Mouse (Mus musculus) ES-E14 (cell line): ENCODE results near the gene Arl15. TPM values are rescaled to one million over a fixed set of nuclear protein-coding genes. Genes with fewer than 3 reads are reported as not detected.

Experiments used
- DNase-seq: peaks from one replicate; pipeline ENCODE4 v3.0.0-alpha.2; 2013; ENCODE audit warnings: low read depth, low spot score
- H3K27ac ChIP-seq: 2 replicates; pipeline ENCODE4 v1.5.1; 2012; ENCODE audit warnings: low read depth, mild to moderate bottlenecking, low read length, moderate library complexity, mixed read lengths; ENCODE audit not compliant: poor library complexity, insufficient read depth, severe bottlenecking
- H3K36me3 ChIP-seq: 2 replicates; pipeline ENCODE4 v1.6.1; 2012; ENCODE audit warnings: mild to moderate bottlenecking, low read length, moderate library complexity, mixed read lengths; ENCODE audit not compliant: control insufficient read depth, poor library complexity, insufficient read depth, severe bottlenecking
- H3K4me1 ChIP-seq, 2 experiments: fragments of 150-350 bp in 1 of 2; sonication (generic) in 1 of 2; 2 replicates each; pipeline ENCODE4 v1.6.1; 2012; ENCODE audit warnings: low read length in 2 of 2, mild to moderate bottlenecking in 1 of 2, mixed read lengths in 1 of 2; ENCODE audit not compliant: control insufficient read depth in 2 of 2, insufficient read depth in 2 of 2, poor library complexity in 1 of 2
- H3K4me3 ChIP-seq, 2 experiments: fragments of 150-350 bp in 1 of 2; sonication (generic) in 1 of 2; 2 replicates each; pipeline ENCODE4 v1.5.1; 2012; ENCODE audit warnings: low read length in 2 of 2, low read depth in 1 of 2, mild to moderate bottlenecking in 1 of 2, mixed read lengths in 1 of 2; ENCODE audit not compliant: insufficient read depth in 1 of 2, poor library complexity in 1 of 2, severe bottlenecking in 1 of 2
- H3K9ac ChIP-seq: 2 replicates; pipeline ENCODE4 v1.6.1; 2012; ENCODE audit warnings: low read depth, mild to moderate bottlenecking, low read length, mixed read lengths; ENCODE audit not compliant: poor library complexity, insufficient read depth, severe bottlenecking
- H3K9me3 ChIP-seq: fragments of 150-350 bp; sonication (generic); 2 replicates; pipeline ENCODE4 v1.6.1; 2012; ENCODE audit warnings: low read depth, mild to moderate bottlenecking, low read length; ENCODE audit not compliant: control insufficient read depth, insufficient read depth
- CHD2 ChIP-seq: IDR thresholded peaks from 2 replicates; pipeline ENCODE4 v1.6.1; 2014; ENCODE audit warnings: mild to moderate bottlenecking, low read depth, low read length, inconsistent platforms
- HCFC1 ChIP-seq: IDR thresholded peaks from 2 replicates; pipeline ENCODE4 v1.6.1; 2012; ENCODE audit warnings: low read length, inconsistent platforms, borderline replicate concordance; ENCODE audit not compliant: insufficient read depth
- MAFK ChIP-seq: IDR thresholded peaks from 2 replicates; pipeline ENCODE4 v1.6.1; 2014; ENCODE audit warnings: mild to moderate bottlenecking, low read depth, low read length, inconsistent platforms; ENCODE audit not compliant: insufficient read depth
- ZC3H11A ChIP-seq: IDR thresholded peaks from 2 replicates; pipeline ENCODE4 v1.6.1; 2012; ENCODE audit warnings: low read depth, mild to moderate bottlenecking, inconsistent platforms, low read length, borderline replicate concordance
- ZNF384 ChIP-seq: IDR thresholded peaks from 2 replicates; pipeline ENCODE4 v1.6.1; 2012; ENCODE audit warnings: low read depth, low read length, inconsistent platforms
- in situ Hi-C, 2 experiments: fragments of 600-800 bp; cut with MboI; formaldehyde crosslinking; loops; one replicate each; pipeline ENCODE4 v1.15.1; 2025; ENCODE audit warnings: low sequenced_read_pairs in 2 of 2, inconsistent platforms in 1 of 2; ENCODE audit not compliant: unreplicated experiment in 2 of 2
- total RNA-seq: library from RNA; depleted of rRNA; stranded (reverse); fragments of 300-350 nt; gene quantifications from 2 replicates; pipeline ENCODE4 v1.2.3, GENCODE M21; 2012

The Arl15 gene
- total RNA-seq, 1 experiment, result 15.1 TPM

- in situ Hi-C loops, result no loop called here
- TF ChIP-seq ZC3H11A, result no peak
- no peak for TF ChIP-seq ZNF384
- TF ChIP-seq CHD2, result no peak
- TF ChIP-seq MAFK, result no peak
- Histone ChIP-seq H3K9ac (no peak overlapping the region), H3K4me3 (no peak overlapping the region), H3K36me3 (no peaks in the 10 kb centered on the region), H3K4me1 (no peaks in the 10 kb centered on the region), H3K27ac (no peak overlapping the region), H3K9me3 (no peaks in the 10 kb centered on the region)
- no peak for DNase-seq
Observed at GRCm38 (mm10) chr13:113901001-113901545, 106.8 kb downstream of the Arl15 start.

DNA sequence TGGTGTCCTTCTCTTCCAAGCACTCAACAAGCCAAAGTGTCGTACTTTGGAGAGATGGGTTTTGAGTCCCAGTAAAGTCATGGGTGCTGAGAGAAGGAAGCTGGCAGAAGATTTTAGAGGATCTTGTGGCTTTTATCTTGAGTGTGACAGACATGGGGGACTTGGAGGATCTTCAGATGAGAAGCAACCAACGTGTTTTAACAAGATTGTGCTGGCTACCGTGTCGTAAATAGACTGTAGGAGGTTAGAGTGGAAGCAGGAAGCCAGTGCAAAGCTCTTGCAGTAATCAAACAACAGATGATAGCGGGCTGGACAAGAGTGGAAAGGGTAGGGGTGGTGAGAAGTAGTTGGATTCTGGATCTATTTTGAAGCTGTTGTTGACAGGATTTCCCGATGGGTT lies 109.0 kb downstream of the Arl15 start:
- in situ Hi-C loops, result no loop called here
- Histone ChIP-seq H3K36me3 (no peaks in the 10 kb centered on the region), H3K4me3 (no peak overlapping the region), H3K27ac (no peak overlapping the region), H3K4me1 (no peaks in the 10 kb centered on the region), H3K9me3 (no peaks in the 10 kb centered on the region), H3K9ac (no peak overlapping the region)
- DNase-seq, result no peak
- TF ChIP-seq ZC3H11A, result no peak
- no peak for TF ChIP-seq MAFK
- TF ChIP-seq CHD2, result no peak
- no peak for TF ChIP-seq HCFC1
- no peak for TF ChIP-seq ZNF384

GRCm38 (mm10) chr13:113911986-113912519 lies 117.7 kb downstream of the Arl15 start:
- TF ChIP-seq MAFK (no peak), HCFC1 (no peak), ZNF384 (no peak), CHD2 (no peak), ZC3H11A (no peak)
- Histone ChIP-seq H3K9ac (no peak overlapping the region), H3K36me3 (peaks cover 4% of the 10 kb centered on the region; the same call in 1 of the 2 replicates), H3K4me1 (no peaks in the 10 kb centered on the region; a peak in 1 of 4 replicates), H3K4me3 (no peak overlapping the region), H3K9me3 (no peaks in the 10 kb centered on the region), H3K27ac (no peak overlapping the region)
- no peak for DNase-seq
- in situ Hi-C loops, result no loop called here

DNA sequence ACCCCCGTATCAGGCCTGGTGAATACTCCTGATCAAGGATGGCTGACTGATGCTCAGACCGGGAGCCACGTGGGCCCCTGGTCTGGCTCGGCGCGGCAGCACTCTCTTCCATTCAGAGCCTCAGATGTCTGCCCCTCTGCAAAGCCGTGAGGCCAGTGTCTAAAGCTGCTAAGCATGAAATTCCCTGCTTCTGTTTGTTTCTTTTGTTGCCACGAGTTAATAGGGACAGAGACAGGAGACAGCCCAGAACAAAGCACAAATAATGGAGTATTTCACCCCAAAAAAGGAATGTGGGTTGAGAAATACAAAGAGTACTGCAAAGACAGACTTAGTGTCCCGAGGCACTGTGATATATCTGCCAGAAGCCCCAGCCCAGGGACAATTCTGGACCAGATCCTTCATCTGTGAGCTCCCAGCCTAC lies 120.3 kb downstream of the Arl15 start:
- no peak overlapping the region for H3K27ac ChIP-seq
- H3K36me3 ChIP-seq, result peaks cover 4% of the 10 kb centered on the region; the same call in 1 of the 2 replicates
- TF ChIP-seq MAFK (no peak), HCFC1 (no peak), ZC3H11A (no peak), CHD2 (no peak), ZNF384 (no peak)
- no peak overlapping the region for H3K9ac ChIP-seq
- no peaks in the 10 kb centered on the region for H3K9me3 ChIP-seq
- no peak overlapping the region for H3K4me3 ChIP-seq
- no peaks in the 10 kb centered on the region; a peak in 1 of 4 replicates for H3K4me1 ChIP-seq
- DNase-seq, result no peak
- in situ Hi-C loops, result no loop called here

DNA sequence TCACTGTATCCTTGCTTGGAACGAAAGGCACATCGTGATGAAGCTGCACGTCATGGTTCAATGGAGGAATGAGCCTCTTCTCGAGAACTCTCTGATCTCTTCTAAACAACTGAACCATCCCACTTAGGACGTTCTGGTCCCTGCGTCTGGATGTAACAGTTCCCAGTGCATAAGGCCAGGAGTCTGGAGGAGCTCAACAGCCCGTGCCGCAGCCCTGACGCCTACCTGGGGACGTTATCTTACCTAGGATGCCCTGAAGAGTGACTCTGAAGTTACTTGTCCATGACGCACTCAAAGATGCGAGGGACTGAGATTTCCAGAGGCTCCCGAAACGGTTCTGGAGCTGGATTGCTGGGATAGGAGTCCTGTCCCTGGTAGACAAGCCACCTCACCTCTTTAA lies 121.4 kb downstream of the Arl15 start:
- TF ChIP-seq ZC3H11A, result no peak
- no peak for TF ChIP-seq CHD2
- no peak for TF ChIP-seq ZNF384
- TF ChIP-seq HCFC1, result no peak
- TF ChIP-seq MAFK, result no peak
- H3K9ac ChIP-seq, result no peak overlapping the region
- H3K4me3 ChIP-seq, result no peak overlapping the region
- peaks cover 4% of the 10 kb centered on the region; the same call in 1 of the 2 replicates for H3K36me3 ChIP-seq
- H3K4me1 ChIP-seq, result no peaks in the 10 kb centered on the region; a peak in 1 of 4 replicates
- in situ Hi-C loops, result no loop called here
- no peak for DNase-seq
- no peak overlapping the region for H3K27ac ChIP-seq
- H3K9me3 ChIP-seq, result no peaks in the 10 kb centered on the region
